Mouse (Mus musculus) inflammation-experienced regulatory T-cells, adult 16 weeks (primary cell): ENCODE data around the gene Nos2. TPM values are rescaled to one million over a fixed set of nuclear protein-coding genes. Genes with fewer than 3 reads are reported as not detected.

Source experiments
- polyA plus RNA-seq: library from polyadenylated mRNA; unstranded; fragments of 100-300 nt; shearing (Covaris generic); gene quantifications from one replicate; pipeline ENCODE4 v1.2.1, GENCODE M21; 2017

The Nos2 gene
- polyA plus RNA-seq = 0.18 TPM

GRCm38 (mm10) chr11:78920411-78920939 lies at the start of gene Nos2:
TSS of gene Nos2 (plus strand) at chr11:78920787.

GRCm38 (mm10) chr11:78984483-78985177 lies 64.0 kb downstream of the Nos2 start, which contains the start of gene Lgals9:
TSS of gene Lgals9 (minus strand) at chr11:78984946.

Other genes with a start within 250 kb of the Nos2 start
- gene Nlk, start 223.4 kb upstream of the Nos2 start, polyA plus RNA-seq = 12.2 TPM
- gene Ccnq, start 169.1 kb upstream of the Nos2 start, polyA plus RNA-seq = 43.2 TPM
- 26.3 TPM for gene Lyrm9, start 94.2 kb upstream of the Nos2 start, polyA plus RNA-seq
- gene Lgals9, start 64.2 kb downstream of the Nos2 start, polyA plus RNA-seq = 273 TPM
- gene Ksr1, start 225.6 kb downstream of the Nos2 start, polyA plus RNA-seq = 4.0 TPM